Mouse (Mus musculus) brain, adult 2 months (tissue): ENCODE measurements around the gene Prrt1.

Experiments used
- DNase-seq: peaks from one replicate; pipeline ENCODE4 v3.0.0; 2011; ENCODE audit warnings: low read depth, low spot score

Prrt1 gene

DNA sequence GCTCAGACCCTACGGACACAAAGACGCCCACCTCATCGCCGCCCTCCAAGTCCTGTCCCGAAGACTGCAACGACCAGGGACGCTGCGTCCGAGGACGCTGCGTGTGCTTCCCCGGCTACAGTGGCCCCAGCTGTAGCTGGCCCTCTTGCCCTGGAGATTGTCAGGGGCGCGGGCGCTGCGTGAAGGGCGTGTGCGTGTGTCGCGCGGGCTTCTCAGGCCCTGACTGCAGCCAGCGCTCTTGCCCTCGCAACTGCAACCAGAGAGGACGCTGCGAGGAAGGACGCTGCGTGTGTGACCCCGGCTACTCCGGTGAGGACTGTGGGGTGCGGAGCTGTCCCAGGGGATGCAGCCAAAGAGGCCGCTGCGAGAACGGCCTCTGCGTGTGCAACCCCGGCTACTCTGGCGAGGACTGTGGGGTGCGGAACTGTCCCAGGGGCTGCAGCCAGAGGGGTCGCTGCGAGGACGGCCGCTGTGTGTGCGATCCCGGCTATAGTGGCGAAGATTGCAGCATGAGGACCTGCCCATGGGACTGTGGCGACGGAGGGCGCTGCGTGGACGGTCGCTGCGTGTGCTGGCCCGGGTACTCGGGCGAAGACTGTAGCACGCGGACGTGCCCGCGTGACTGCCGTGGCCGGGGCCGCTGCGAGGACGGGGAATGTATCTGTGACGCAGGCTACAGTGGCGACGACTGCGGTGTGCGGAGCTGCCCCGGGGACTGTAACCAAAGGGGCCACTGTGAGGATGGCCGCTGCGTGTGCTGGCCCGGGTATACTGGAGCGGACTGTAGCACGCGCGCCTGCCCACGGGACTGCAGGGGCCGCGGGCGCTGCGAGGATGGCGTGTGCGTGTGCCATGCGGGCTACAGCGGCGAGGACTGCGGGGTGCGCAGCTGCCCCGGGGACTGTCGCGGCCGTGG lies 42.1 kb downstream of the Prrt1 start:
- no peak for DNase-seq

GRCm38 (mm10) chr17:34672246-34672792 lies 43.0 kb downstream of the Prrt1 start:
- DNase-seq: no peak

- no peak for DNase-seq
Observed at GRCm38 (mm10) chr17:34673139-34673538, 43.8 kb downstream of the Prrt1 start.

- no peak for DNase-seq
Observed at GRCm38 (mm10) chr17:34674524-34675204, 45.3 kb downstream of the Prrt1 start.

GRCm38 (mm10) chr17:34675205-34676092 lies 46.1 kb downstream of the Prrt1 start:
- DNase-seq: no peak

DNA sequence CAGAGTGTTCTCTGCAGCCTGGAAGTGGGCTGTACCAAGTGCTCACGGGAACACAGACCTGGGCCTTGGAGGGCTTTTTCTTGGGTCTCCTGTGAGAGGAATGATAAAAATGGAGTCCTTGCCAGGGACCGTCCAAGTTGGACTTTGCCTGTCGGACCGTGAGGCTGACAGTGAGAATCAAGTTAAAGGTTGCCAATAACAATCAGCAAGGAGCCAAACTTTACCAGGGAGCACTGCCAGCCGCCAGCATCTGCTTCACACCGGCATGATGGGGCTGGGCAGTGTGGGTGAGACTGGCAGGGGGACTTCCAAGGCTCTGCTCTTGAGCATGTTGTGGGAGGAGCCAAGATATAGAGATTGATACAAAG lies 46.7 kb downstream of the Prrt1 start:
- DNase-seq: no peak

GRCm38 (mm10) chr17:34676671-34677070 lies 47.3 kb downstream of the Prrt1 start:
- no peak for DNase-seq

DNA sequence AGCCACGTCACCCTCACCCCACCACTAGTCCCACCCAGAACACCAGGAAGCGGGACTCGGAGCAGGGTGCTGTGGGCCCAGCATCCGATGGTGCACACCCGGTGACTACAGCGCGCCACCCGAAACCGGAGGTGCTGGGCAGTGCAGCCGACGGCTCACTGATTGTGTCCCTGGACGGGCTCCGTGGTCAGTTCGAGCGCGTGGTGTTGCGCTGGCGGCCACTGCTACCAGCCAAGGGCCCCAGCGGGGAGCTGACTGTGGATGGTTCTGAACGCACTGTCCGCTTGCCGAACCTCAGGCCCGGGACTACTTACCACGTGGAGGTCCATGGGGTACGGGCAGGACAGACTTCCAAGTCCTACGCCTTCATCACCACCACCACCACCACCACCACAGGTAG lies 50.9 kb downstream of the Prrt1 start:
- no peak for DNase-seq

GRCm38 (mm10) chr17:34680621-34681020 lies 51.3 kb downstream of the Prrt1 start:
- DNase-seq: no peak

DNA sequence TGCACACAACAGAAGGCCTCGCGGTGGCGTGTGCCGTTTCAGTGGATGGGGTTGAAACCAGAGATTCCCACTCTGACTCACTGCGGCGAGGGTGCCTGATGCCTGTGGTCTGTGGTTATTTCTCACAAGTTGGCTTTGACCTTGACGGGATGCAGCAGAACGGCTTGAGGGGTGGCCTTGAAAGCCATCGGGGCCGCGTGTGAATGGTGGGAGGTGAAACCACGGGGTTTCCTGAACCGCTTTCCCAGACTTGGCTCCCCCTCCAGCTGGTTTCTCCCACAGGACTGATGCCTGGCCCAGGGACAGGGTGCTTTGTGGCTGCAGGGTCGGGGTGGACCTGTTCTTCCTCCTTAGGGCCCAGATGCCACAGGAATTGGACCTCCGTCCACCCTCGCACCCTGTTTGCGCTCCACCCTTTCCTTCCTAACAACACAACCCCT lies 51.8 kb downstream of the Prrt1 start:
- DNase-seq: no peak

DNA sequence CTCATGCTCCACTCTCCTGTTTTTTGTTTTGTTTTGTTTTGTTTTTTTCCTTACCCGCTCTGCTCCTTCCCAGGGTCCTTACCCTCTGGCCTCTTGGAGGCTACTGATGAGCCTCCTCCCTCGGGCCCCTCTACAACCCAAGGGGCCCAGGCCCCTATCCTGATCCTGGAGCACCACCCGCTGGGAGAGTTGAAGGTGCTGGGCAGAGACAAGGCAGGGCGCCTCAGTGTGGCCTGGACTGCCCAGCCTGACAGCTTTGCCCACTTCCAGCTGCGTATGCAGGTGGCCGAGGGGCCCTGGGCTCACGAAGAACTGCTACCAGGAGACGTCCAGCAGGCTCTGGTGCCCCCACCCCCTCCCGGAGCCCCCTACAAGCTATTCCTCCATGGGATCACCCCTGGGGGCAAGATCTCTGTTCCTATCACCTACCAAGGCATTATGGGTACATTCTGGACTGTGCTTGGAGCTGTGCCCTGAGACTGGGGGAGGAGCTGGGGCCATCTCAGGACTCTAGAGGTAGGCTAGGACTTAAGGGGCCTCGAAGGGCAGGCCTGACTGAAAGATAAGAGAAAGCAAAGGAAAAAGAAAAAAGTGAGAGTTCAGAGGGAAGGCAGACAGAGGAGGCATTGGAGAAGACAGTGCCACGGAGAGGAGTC lies 52.7 kb downstream of the Prrt1 start:
- no peak for DNase-seq
